Mouse (Mus musculus) limb, embryonic 15.5 days (tissue): ENCODE measurements around the gene Bcar3. TPM values are rescaled to one million over a fixed set of nuclear protein-coding genes. Genes with fewer than 3 reads are reported as not detected.
A peak's percentile ranks its signal among the peaks of the same experiment; 100 is the strongest.

Experiments used
- ATAC-seq: fragments of 200-750 bp; cut with Nextera tagmentation; 2 replicates; pipeline ENCODE4 v1.8.0; 2017; ENCODE audit warnings: low read depth, moderate TSS enrichment; ENCODE audit not compliant: insufficient number of reproducible peaks, low FRiP score, low TSS enrichment
- H3K27ac ChIP-seq: fragments of 300-500 bp; sonication (generic); 2 replicates; pipeline ENCODE4 v1.5.1; 2015; ENCODE audit warnings: moderate library complexity, mild to moderate bottlenecking, inconsistent platforms
- H3K27me3 ChIP-seq: fragments of 300-500 bp; sonication (generic); 2 replicates; pipeline ENCODE4 v1.6.1; 2015; ENCODE audit warnings: inconsistent platforms
- H3K36me3 ChIP-seq: fragments of 300-500 bp; sonication (generic); 2 replicates; pipeline ENCODE4 v1.6.1; 2015; ENCODE audit warnings: inconsistent platforms
- H3K4me1 ChIP-seq: fragments of 300-500 bp; sonication (generic); 2 replicates; pipeline ENCODE4 v1.6.1; 2015; ENCODE audit warnings: inconsistent platforms
- H3K4me2 ChIP-seq: fragments of 300-500 bp; sonication (generic); 2 replicates; pipeline ENCODE4 v1.6.1; 2015; ENCODE audit warnings: mild to moderate bottlenecking, inconsistent platforms
- H3K4me3 ChIP-seq: fragments of 300-500 bp; sonication (generic); 2 replicates; pipeline ENCODE4 v1.5.1; 2015; ENCODE audit warnings: mild to moderate bottlenecking, inconsistent platforms
- H3K9ac ChIP-seq: fragments of 300-500 bp; sonication (generic); 2 replicates; pipeline ENCODE4 v1.6.1; 2015; ENCODE audit warnings: inconsistent platforms
- H3K9me3 ChIP-seq: fragments of 300-500 bp; sonication (generic); 2 replicates; pipeline ENCODE4 v1.6.1; 2016; ENCODE audit warnings: inconsistent platforms
- WGBS: fragments of 180-500 bp; shearing (Covaris S2); methylation state at CpG from one replicate; pipeline ENCODE4 v1.1.7; 2015; 5-methylcytosine and 5-hydroxymethylcytosine counted together
- polyA plus RNA-seq: library from polyadenylated mRNA; unstranded; fragments of >200 nt; fragmentation: Nextera tagmentation; extraction: Ambion mirVana; gene quantifications from 2 replicates; pipeline ENCODE4 v1.2.1, GENCODE M21; 2015

The Bcar3 gene
- polyA plus RNA-seq, 1 experiment from 2014 or later = 7.8 TPM

DNA sequence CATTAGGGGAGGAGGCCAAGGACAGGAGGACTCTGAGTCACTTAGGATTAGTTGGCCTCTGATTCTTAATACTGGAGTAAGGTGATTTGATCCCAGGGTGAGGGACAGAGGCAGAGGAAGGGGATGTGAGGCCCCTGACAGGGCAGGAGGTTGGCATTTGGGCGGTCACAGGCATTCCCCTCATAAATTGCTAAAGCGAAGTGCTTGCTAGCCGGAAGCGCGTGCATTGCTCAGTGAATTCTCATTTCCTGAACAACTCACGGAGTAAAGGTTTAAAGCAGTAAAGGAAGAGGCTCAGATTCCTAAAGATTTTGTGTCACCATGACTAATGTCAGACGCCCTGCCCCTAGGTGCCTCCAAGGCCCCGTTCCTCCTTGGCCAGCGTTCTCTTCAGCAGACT is 28.3 kb downstream of the Bcar3 start:
- Histone ChIP-seq H3K4me1 (peaks cover 10% of the 10 kb centered on the region), H3K9me3 (no peaks in the 10 kb centered on the region), H3K27ac (no peak overlapping the region), H3K36me3 (no peaks in the 10 kb centered on the region), H3K27me3 (no peaks in the 10 kb centered on the region), H3K4me3 (no peak overlapping the region), H3K9ac (no peak overlapping the region), H3K4me2 (no peak overlapping the region)
- ATAC-seq = no peak
- whole genome bisulfite sequencing = 30% methylated on average over 9 of the region's 9 CpGs

DNA sequence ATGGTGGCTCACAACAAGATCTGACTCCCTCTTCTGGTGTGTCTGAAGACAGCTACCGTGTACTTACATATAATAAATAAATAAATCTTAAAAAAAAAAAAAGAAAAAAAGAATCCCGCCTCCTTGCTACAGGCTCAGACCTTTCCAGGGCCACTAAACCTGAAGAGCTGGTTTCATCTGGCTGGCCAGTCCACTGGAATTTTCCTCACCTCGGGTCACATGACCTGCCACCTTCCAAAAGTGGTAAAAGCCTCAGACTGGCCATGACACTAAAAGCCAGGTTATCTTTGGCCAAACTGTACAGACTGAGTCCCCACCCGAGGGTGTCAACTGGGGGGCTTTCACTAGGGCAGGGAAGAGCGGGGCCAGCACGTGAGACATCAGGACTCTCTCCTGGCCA is 29.9 kb downstream of the Bcar3 start:
- no peak overlapping the region for H3K27ac ChIP-seq
- H3K4me1 ChIP-seq = peaks cover 10% of the 10 kb centered on the region
- no peaks in the 10 kb centered on the region for H3K9me3 ChIP-seq
- H3K9ac ChIP-seq = no peak overlapping the region
- ATAC-seq = no peak
- WGBS = 86% methylated on average over 6 of the region's 6 CpGs
- H3K36me3 ChIP-seq = no peaks in the 10 kb centered on the region
- no peaks in the 10 kb centered on the region for H3K27me3 ChIP-seq
- no peak overlapping the region for H3K4me2 ChIP-seq
- no peak overlapping the region for H3K4me3 ChIP-seq

DNA sequence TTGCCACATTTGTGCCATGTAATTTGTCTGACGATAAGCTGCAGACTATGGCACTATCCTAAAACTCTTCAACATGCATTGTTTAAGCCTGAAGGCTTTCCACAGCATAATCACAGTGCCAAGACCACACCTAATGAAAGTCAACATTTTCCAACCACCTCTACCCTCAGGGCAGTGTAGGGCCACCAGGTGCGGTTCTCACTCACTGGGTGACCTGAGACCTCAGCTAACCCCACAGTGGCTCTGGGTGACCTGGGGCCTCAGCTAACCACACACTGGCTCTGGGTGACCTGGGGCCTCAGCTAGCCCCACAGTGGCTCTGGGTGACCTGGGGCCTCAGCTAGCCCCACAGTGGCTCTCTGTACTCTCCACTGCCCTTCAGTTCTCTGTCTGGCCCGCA is 30.6 kb downstream of the Bcar3 start:
- Histone ChIP-seq H3K36me3 (no peaks in the 10 kb centered on the region), H3K4me3 (no peak overlapping the region), H3K9me3 (no peaks in the 10 kb centered on the region), H3K27me3 (no peaks in the 10 kb centered on the region), H3K4me2 (no peak overlapping the region), H3K4me1 (peaks cover 10% of the 10 kb centered on the region), H3K9ac (no peak overlapping the region), H3K27ac (no peak overlapping the region)
- ATAC-seq = no peak
- 79% methylated on average over 3 of the region's 3 CpGs for WGBS

DNA sequence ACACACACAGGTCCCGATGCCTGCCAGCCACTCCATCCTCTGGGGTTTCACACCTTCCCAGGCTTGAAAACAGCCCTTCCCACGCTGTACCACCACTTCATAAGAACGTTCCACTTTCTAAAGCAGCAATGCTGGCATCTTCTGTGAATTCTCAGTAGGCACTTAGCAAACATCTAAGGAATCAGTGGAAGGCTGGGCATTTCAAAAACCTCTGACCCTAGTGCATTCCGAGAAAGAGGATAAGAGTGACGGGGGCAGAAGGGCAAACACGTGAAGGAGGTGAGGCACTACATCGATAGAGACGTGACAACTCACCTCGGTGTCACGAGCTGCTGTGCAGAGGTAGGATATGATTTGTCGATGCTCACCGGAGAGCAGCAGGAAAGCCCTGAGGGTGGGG is 36.5 kb downstream of the Bcar3 start:
- peaks cover 23% of the 10 kb centered on the region for H3K4me1 ChIP-seq
- no peaks in the 10 kb centered on the region for H3K9me3 ChIP-seq
- 67% methylated on average over 12 of the region's 12 CpGs for WGBS
- H3K27ac ChIP-seq = no peak overlapping the region
- H3K4me3 ChIP-seq = no peak overlapping the region
- no peak for ATAC-seq
- H3K36me3 ChIP-seq = no peaks in the 10 kb centered on the region
- H3K9ac ChIP-seq = no peak overlapping the region
- no peak overlapping the region for H3K4me2 ChIP-seq
- H3K27me3 ChIP-seq = no peaks in the 10 kb centered on the region

DNA sequence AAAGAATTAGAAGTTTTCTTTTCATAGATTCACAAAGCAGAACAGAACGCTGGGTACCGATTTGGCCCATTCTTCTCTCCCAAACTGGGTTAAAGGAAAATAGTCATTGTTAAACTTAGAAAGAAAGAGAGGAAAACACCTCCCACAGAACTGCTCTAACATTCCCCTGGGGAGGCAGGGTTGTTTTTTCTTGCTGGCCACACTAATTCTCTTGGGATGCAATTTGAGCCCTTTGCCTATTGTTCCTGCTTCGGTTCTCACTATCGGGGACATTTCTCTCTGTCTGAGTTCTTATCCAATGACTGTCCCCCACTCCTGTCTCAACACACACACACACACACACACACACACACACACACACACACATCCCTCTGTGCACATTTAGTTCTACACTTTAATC is 39.6 kb downstream of the Bcar3 start:
- Histone ChIP-seq H3K4me2 (peak overlapping the region; percentile 12; the same call in 1 of the 2 replicates), H3K4me1 (peaks cover 23% of the 10 kb centered on the region), H3K36me3 (no peaks in the 10 kb centered on the region), H3K27me3 (no peaks in the 10 kb centered on the region), H3K9ac (no peak overlapping the region), H3K27ac (0 out of 2 replicates have a peak overlapping the region, but pooled peaks have one; percentile 67), H3K4me3 (no peak overlapping the region), H3K9me3 (no peaks in the 10 kb centered on the region)
- 49% methylated on average over 4 of the region's 4 CpGs for WGBS
- no peak for ATAC-seq

DNA sequence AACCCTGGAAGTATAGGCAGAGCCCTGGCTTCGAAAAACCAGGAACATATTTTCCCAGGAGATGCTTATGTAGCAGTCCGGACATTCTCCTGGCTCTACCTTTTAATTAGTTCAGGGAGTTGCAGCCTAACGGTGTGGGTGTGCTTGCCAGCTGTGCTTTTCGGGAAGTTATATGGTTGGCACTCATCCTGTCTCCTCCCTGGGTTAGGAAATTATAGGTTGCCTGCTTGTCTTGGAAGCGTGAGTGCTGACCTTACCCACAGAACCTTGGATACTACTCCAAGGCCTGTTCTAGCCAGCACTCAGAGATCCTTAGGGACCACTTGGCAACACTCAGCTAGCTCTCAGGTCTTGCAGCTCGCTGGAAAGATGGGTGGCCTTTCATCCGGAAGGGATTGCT is 40.0 kb downstream of the Bcar3 start:
- WGBS = 12% methylated on average over 7 of the region's 7 CpGs

DNA sequence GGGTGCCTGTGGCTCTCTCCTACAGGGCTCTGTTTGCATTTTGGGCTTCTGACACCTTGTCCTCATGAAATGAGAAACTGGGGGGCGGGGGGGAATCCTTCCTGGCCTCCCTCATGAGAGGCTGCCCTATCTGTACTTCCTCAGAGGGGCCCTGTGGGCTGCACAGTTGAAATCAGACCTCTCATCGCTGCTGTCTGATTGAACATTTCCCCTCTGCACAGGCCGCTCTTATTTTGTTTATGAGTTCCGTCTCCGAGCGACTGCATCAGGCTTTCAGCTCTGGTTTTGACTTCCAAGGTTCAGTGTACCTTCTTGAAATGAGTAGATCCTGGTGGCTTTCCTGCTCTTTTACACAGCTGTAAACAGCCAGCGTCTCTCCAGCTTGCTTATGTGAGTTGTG is 40.4 kb downstream of the Bcar3 start:
- Histone ChIP-seq H3K4me3 (no peak overlapping the region), H3K9me3 (no peaks in the 10 kb centered on the region), H3K27ac (peak overlapping the region; percentile 67), H3K4me2 (peak overlapping the region; percentile 12; the same call in 1 of the 2 replicates), H3K9ac (no peak overlapping the region), H3K36me3 (no peaks in the 10 kb centered on the region), H3K27me3 (no peaks in the 10 kb centered on the region), H3K4me1 (peaks cover 25% of the 10 kb centered on the region)
- WGBS = 37% methylated on average over 7 of the region's 7 CpGs
- no peak for ATAC-seq

More for the DNA sequence above, 40.0 kb downstream of the Bcar3 start:
- Histone ChIP-seq H3K27ac (peak overlapping the region; percentile 67), H3K4me1 (peaks cover 23% of the 10 kb centered on the region), H3K4me3 (no peak overlapping the region), H3K9ac (no peak overlapping the region), H3K9me3 (no peaks in the 10 kb centered on the region), H3K36me3 (no peaks in the 10 kb centered on the region), H3K27me3 (no peaks in the 10 kb centered on the region), H3K4me2 (peak overlapping the region; percentile 12; the same call in 1 of the 2 replicates)
- ATAC-seq = peak; percentile 72

DNA sequence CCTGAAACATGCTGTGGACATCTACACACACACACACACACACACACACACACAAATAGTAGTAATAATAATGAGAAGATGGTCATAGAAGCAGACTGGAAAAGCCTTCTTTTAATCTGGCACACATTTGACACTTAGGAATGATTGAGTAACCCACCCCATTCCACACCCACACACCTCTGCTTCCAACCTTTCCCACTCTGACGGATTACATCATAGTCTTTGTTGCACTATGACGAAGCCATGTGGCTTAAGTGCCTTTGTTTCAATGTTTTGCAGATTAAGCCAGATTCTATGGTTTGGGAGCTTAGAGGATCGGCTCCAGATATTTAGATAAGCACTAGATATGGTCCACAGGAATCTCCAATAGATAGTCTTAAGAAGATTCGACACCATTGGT is 42.1 kb downstream of the Bcar3 start:
- no peaks in the 10 kb centered on the region for H3K9me3 ChIP-seq
- WGBS = 86% methylated on average over 4 of the region's 4 CpGs
- no peak for ATAC-seq

DNA sequence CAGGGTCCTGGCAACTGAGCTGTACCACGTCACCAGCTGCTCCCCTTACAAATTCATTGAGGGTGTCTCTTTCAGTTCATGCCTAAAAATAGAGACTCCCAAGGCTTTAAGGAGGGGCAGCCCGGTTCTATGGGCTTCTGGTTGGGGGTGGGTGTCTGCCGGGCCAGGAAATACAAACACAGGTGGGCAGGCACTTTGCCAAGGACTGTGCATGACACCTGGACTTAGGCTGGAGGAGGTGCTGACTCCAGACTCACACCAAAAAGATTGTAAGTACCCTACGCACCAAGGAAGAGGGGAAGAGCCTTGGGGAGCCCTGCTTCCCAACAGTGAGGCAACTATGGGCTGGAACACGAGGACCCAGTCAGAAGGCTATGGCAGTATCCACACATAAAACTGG is 44.1 kb downstream of the Bcar3 start:
- Histone ChIP-seq H3K4me2 (no peak overlapping the region), H3K4me1 (peaks cover 22% of the 10 kb centered on the region), H3K36me3 (no peaks in the 10 kb centered on the region), H3K27ac (no peak overlapping the region), H3K9me3 (no peaks in the 10 kb centered on the region), H3K4me3 (no peak overlapping the region), H3K9ac (no peak overlapping the region), H3K27me3 (no peaks in the 10 kb centered on the region)
- ATAC-seq = no peak
- 38% methylated on average over 5 of the region's 5 CpGs for WGBS

More for the DNA sequence above, 42.1 kb downstream of the Bcar3 start:
- Histone ChIP-seq H3K4me3 (no peak overlapping the region), H3K9ac (no peak overlapping the region), H3K4me1 (peaks cover 25% of the 10 kb centered on the region), H3K27me3 (no peaks in the 10 kb centered on the region), H3K27ac (no peak overlapping the region), H3K36me3 (no peaks in the 10 kb centered on the region), H3K4me2 (no peak overlapping the region)

DNA sequence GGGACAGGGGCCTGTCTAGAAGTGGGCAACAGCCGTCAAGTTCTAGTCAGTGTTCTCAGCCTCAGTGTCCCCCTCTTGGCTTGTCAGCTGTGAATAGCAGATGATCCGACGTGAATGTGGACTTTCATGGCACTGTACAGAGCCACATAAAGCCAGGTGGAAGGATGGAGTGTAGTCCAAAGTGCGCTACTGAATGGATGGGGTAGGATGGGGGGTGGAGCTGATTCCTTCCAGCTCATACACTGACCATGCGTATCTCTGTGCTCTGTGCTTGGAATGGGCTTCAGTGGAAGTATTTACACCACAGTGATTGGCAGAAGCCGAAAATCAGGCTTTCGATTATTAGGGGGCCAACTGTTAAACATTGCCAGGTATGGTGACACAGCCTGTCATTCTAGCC is 45.0 kb downstream of the Bcar3 start:
- Histone ChIP-seq H3K9me3 (no peaks in the 10 kb centered on the region), H3K27ac (no peak overlapping the region), H3K9ac (no peak overlapping the region), H3K4me1 (peaks cover 13% of the 10 kb centered on the region), H3K4me2 (no peak overlapping the region), H3K27me3 (no peaks in the 10 kb centered on the region), H3K36me3 (no peaks in the 10 kb centered on the region), H3K4me3 (no peak overlapping the region)
- 76% methylated on average over 7 of the region's 7 CpGs for WGBS
- ATAC-seq = no peak

DNA sequence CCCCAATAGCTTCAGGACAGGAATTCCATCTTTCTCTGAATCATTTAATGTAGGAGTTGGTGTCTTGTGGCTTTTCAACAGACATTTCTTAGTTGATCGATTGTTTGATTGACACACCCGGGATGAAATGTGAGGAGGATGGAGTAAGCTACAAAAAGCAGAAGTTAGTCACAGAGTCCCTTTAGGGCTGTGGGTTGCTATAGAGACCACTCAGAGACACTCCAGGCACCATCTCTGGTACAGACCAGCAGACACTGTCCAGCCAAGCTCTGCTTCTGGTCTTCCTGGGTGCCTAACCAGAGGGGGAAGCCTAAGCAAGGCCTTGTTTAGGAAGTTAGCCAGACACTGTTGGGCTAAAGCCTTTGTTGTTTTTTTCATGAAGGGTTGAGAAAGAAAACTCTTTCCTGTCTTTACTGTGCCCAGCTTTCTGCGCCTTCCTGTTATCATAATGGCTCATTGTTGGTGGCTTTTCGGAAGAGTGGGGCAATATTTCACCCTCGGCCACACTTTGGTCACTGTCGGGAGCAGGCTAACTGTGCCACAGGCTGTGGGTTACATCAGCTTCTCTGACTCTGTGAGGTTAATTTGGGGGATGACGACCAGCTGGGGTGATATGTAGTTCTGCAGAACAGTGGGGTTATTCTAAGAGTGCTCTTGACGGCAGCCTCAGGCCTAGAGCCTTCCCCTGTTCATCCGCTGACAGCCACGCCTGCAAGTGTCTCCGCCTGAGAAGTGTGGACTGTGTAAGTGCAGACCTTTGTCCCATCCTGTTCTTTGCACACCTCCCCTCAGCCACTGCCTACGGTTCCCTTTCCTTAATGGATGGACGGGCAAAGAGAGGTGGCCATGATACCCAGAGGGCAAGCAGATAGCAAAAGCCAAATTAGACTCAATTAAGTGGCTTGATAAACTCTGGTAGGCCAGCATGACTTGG is 46.5 kb downstream of the Bcar3 start:
- H3K27ac ChIP-seq = no peak overlapping the region
- ATAC-seq = no peak
- H3K27me3 ChIP-seq = no peaks in the 10 kb centered on the region
- H3K4me1 ChIP-seq = peaks cover 2% of the 10 kb centered on the region; the same call in 1 of the 2 replicates
- no peak overlapping the region for H3K4me2 ChIP-seq
- H3K9ac ChIP-seq = no peak overlapping the region
- H3K36me3 ChIP-seq = no peaks in the 10 kb centered on the region
- no peaks in the 10 kb centered on the region for H3K9me3 ChIP-seq
- H3K4me3 ChIP-seq = no peak overlapping the region
- WGBS = 73% methylated on average over 13 of the region's 13 CpGs

DNA sequence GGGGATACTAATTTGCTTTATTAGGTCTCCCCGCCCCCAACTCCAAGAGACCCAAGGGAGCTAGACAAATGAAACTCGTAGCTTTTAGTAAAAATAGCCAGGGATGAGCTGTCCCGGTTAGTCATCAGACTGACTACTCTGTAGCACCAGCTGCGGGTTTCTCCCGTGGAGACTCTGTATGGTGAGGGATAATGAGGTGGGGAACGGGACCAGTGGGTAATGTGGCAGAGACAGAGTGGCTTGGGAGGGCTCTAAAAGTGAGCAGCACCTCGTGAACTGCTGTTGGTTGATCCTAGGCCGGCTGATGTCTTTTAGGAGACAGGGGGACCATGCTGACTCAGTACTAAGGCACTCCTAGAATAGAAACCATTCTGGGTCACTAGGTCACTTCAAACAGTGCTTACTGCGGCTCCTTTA is 49.5 kb downstream of the Bcar3 start:
- no peaks in the 10 kb centered on the region for H3K9me3 ChIP-seq
- no peaks in the 10 kb centered on the region for H3K36me3 ChIP-seq
- ATAC-seq = no peak
- peaks cover 2% of the 10 kb centered on the region; the same call in 1 of the 2 replicates for H3K4me1 ChIP-seq
- no peak overlapping the region for H3K9ac ChIP-seq
- H3K27ac ChIP-seq = no peak overlapping the region
- H3K27me3 ChIP-seq = no peaks in the 10 kb centered on the region
- H3K4me3 ChIP-seq = no peak overlapping the region
- 51% methylated on average over 9 of the region's 9 CpGs for WGBS
- no peak overlapping the region for H3K4me2 ChIP-seq
